Mouse (Mus musculus) CD4-positive helper T cell, adult 2 months (primary cell): Measurements from ENCODE around the gene Banp.

ENCODE experiments used
- DNase-seq: peaks from one replicate; pipeline ENCODE4 v3.0.0-alpha.2; 2012; ENCODE audit warnings: low read depth, missing footprints, low spot score

The Banp gene

DNA sequence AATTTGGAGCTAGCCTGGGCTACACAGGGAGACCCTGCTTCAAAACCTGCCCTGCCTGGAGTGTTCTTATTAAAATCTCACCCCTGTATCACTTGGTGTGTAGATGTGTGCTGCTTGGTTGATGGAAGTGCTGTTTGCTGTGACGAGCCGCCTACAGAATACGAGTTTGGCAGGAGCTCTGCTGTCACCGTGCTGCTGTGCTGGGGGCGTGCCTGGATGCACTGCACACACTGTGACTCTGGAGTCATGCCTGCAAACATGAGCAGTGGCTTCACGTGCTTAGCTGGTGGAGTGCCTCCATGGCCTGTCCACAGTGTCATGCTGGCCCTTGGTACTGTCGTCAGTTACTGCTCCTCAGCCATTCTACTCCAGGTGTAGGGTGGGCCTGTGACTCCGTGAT lies 109.4 kb downstream of the Banp start:
- no peak for DNase-seq

DNA sequence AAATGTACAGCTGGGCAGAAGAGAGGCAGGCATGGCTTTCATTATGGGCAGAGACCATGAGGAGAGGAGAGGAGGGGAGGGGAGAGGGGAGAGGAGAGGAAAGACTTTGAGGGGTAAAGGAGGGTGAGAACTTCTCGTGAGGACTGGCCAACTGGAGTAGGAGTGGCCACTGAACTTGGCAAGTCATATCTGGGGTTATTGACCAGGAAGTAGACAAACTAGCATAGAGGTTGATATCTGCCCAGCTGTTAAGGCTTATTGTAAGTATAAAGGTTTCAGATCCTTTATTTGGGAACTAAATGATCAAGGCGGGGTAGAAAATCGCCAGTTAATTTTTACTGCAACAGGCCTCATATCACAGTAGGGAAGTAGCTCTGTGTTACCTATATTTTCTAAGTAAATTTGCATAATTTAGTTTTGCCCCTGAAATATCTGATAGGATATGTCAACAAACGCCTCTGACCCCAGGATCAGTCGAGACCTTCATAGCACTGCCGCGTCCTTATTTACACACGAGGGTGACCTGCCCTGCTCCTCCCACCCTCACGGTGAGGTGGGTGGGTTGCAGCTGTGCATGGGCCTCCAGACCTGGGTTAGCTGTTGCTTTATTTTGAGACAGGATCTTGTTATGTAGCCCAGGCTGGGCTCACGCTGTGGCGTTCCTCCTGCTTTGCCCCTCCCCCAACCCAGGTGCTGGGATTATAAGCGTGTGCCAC lies 113.1 kb downstream of the Banp start:
- DNase-seq = no peak

DNA sequence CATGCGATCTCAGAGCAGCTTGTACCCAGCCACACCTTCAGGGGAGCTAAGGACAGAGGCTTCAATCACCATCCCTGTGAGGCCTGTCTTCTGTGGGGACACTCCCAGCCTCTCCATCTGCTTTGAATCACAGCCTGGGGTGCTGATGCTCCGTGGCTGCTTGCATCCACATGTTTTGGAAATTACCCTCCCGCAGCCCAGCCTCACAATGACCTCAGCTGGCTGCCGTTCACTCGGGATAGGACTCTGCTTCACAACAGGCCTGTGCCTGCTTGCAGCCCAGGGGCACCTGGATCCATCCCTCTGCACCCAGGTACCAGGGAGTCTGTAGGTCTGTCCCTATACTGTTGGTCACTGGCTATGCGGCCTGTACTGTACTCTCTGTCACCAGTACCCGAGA lies 114.8 kb downstream of the Banp start:
- no peak for DNase-seq

DNA sequence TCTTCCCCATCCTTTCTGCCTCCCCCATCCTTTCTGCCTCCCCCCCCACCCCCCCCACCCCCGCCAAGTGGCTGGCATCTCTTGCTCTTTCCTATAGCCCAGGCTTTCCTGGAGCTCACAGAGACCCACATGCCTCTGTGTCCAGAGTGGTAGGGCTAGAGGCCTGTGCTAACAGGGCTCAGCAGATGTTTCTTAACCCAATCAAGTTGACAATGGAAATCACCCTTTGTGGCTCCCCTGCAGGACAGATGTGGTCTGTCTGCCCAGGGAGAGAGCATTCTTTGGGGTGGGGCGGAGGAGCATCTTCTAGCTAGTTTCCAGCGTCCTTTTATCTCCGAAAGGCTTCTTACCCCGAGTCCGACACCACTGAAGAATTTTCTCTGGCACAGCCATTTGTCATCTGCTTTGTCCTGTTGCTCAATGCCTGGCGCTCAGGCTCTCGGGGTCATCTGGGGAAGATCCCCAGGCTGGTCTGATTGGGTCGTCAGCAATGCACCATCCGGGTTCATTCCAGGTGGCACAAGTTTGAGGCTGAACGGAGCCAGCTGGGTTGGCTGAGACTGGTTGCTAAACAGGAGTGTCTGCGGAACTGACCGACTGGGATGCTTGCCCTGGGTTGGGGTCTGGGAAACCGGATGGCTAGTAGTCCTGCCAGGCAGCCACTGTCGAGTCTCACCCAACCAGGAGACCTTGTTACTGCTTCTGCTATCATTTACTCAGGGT lies 118.4 kb downstream of the Banp start:
- no peak for DNase-seq

DNA sequence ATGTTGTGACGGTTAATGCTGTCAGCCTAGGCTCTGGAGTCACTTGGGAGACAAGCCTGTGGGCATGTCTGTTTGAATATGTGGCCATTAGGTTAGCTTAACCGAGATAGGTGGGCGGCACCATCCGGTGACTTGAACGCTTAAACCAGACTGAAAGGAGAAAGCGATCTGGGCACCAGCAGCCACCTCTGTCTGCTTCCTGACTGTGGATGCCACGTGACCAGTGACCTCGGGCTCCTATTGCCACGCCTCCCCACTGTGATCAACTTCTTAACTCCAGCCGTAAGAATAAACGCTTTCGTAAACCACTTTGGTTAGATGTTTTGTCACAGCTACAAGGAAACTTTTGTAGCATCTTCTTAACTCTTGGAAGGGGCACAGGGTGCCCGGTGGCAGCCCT lies 119.1 kb downstream of the Banp start:
- no peak for DNase-seq

DNA sequence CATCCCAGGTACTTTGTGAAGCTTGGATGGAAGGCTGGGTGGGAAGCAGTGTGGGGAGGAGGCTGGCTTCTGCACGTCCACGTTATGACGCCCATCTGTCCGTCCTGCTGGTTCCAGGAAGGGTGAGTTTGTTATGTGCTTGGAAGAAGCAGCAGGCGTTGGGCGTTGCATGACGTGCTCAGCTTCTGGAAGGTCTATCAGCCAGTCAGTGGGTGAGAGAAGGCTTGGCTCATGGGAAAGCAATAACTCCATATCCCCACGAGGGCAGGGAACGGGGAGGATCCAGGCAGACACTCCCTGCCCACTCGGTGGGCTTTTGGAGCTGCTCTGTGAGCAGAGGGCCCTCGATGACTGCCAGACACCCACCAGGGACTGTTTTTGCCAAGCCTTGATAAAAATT lies 119.7 kb downstream of the Banp start:
- DNase-seq = no peak

DNA sequence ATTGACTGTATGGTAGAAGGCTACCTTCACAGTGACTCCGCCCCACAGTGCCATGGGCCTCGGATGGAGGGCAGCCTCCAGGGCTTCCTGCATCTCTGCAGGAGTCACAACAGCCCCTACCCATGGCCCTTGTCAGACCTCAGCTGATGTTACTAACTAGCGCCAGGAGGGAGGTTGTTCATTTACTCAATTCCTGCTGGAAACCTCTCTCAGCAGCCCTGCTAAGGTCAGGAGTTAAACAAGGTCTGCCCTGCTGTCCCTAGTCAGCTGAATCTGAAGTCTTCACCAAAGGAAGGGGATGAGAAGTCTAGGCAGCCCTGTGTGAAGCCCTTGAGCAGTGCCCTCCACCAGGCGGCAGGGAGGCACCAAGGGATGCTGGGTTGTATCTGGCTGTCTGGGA lies 121.6 kb downstream of the Banp start:
- no peak for DNase-seq

DNA sequence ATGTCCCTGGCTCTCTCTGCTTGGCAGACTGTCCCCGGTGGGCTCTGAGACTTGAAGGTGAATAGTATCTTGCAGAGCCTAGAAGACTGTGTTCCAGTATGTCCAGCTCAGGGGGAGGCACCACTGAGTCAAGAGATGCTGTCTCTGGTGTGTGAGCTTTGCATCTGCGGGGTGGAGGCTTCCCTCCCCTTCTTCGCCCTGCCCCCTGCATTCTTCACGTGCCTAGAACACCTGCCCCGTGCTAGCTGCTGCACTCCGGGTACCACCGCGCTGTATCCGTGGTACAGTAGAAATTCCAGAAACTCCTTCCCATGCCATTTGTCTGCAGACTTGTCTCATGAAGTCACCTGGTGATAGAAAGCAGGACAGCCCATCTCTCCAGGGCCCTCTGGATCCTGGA lies 124.4 kb downstream of the Banp start:
- no peak for DNase-seq

DNA sequence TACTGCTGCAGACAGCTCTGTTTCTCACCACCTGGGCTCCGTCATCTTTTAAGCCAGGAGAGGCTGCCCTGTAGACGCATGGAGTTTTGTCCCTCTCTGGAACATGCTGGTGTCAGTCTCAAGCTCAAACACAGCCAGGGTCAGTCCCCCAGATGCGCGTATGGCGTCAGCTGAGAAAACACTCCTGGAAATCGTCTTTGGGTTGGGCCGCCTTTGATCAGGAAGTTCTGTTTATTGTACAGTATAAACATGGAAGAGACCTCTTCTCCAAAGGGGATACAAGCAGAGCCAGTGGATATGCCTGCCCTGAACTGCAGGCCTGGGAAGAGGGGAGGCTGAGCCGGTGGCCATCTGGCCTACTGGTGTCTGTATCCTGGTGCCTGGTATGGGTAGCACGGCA lies 124.9 kb downstream of the Banp start:
- DNase-seq = no peak

DNA sequence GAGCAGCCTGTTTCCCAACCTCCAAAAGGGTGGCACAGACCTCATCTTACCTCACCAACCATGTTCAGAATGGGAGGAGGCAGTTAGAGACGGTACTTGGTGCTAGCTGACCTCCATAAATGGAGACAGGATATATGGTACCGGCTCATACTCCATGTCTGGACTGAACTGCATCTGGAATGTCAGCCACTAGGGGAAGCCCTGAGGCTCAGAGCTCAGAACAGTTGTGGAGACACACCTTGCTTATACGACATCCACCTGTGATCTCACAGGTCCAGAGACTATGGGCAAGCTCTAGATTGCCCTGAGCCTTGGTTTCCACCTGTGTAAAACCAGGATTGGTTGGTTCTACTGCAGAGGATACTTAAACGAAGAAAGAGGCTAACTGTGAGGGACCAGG lies 125.4 kb downstream of the Banp start:
- no peak for DNase-seq

DNA sequence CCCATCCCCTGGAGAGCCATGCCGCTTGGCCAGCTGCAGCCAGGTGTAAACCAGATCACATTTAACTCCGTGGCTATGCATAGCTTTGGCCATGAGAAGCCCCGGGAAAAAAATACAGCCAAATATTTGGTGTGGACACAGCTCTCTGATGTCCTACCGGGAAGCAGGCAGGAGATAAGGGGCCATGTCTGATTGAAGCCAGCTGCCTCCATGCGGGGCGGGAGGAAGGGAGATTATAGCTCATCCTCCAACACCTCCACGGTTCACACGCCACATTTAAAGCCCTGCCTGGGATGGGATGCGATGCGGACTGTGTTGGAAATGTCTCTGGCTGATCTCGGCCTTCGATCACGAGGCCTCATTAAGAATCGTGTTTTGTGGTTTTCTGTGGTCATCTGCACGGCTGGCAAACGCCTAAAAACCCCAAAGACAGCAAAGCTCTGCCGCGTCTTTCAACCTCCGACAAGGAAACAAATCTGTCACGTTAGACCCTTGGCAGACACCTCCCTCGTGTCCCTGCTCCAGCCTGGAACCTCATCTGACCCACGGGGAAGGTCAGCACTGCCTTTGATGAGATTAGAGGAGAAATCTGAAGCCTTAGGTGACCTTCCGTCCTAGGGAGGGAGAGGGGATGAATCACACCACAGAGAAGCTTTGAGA lies 126.8 kb downstream of the Banp start:
- DNase-seq = no peak

DNA sequence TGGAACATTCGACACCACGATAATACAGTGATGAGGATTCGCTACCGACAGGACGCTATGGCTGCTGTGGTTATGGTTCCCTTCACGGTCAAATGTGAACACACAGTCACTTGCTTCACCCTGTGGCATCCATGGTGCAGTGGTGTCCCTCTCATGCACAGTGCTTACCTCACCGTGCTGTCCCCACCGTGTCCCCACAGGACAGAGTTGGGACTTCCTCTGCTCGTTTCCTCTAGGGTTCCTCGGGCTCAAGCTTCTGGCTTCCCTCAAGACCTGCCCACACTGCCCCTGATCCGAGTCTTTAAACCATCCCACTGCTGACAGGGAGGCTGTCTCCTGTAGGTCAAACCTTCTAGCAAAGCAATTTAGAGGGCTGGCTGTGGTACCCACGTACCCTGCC lies 128.8 kb downstream of the Banp start:
- DNase-seq = no peak
